Mouse (Mus musculus) embryonic facial prominence, embryonic 15.5 days (tissue): ENCODE results near the gene Mfap5. TPM values are rescaled to one million over a fixed set of nuclear protein-coding genes. Genes with fewer than 3 reads are reported as not detected.
"Not testable (repeated sequence)": the region's sequence is repeated elsewhere in the genome, so short reads cannot be mapped to it uniquely, and the experiment has no call there.

ENCODE experiments used
- ATAC-seq: fragments of 200-750 bp; cut with Nextera tagmentation; 2 replicates; pipeline ENCODE4 v1.8.0; 2017; ENCODE audit warnings: low read depth, moderate TSS enrichment; ENCODE audit not compliant: insufficient number of reproducible peaks, low FRiP score, low TSS enrichment
- H3K27ac ChIP-seq: fragments of 300-500 bp; sonication (generic); replicated peaks from 2 replicates; pipeline ENCODE4 v1.5.1; 2015; ENCODE audit warnings: mild to moderate bottlenecking, inconsistent platforms
- H3K27me3 ChIP-seq: fragments of 300-500 bp; sonication (generic); 2 replicates; pipeline ENCODE4 v1.6.1; 2015; ENCODE audit warnings: inconsistent platforms
- H3K36me3 ChIP-seq: fragments of 300-500 bp; sonication (generic); 2 replicates; pipeline ENCODE4 v1.6.1; 2015; ENCODE audit warnings: mild to moderate bottlenecking, inconsistent platforms
- H3K4me1 ChIP-seq: fragments of 300-500 bp; sonication (generic); 2 replicates; pipeline ENCODE4 v1.6.1; 2015; ENCODE audit warnings: inconsistent platforms
- H3K4me2 ChIP-seq: fragments of 300-500 bp; sonication (generic); replicated peaks from 2 replicates; pipeline ENCODE4 v1.6.1; 2015; ENCODE audit warnings: mild to moderate bottlenecking, inconsistent platforms
- H3K4me3 ChIP-seq: fragments of 300-500 bp; sonication (generic); replicated peaks from 2 replicates; pipeline ENCODE4 v1.5.1; 2015; ENCODE audit warnings: mild to moderate bottlenecking, inconsistent platforms
- H3K9ac ChIP-seq: fragments of 300-500 bp; sonication (generic); 2 replicates; pipeline ENCODE4 v1.6.1; 2015; ENCODE audit warnings: inconsistent platforms
- H3K9me3 ChIP-seq: fragments of 300-500 bp; sonication (generic); replicated peaks from 2 replicates; pipeline ENCODE4 v1.6.1; 2016; ENCODE audit warnings: inconsistent platforms
- WGBS: fragments of 180-500 bp; shearing (Covaris S2); methylation state at CpG from one replicate; pipeline ENCODE4 v1.1.7; 2015; 5-methylcytosine and 5-hydroxymethylcytosine counted together
- polyA plus RNA-seq: library from polyadenylated mRNA; unstranded; fragments of >200 nt; fragmentation: Nextera tagmentation; extraction: Ambion mirVana; gene quantifications from 2 replicates; pipeline ENCODE4 v1.2.1, GENCODE M21; 2015

Gene Mfap5
- polyA plus RNA-seq, result 25.7 and 28.4 TPM in 2 replicates

DNA sequence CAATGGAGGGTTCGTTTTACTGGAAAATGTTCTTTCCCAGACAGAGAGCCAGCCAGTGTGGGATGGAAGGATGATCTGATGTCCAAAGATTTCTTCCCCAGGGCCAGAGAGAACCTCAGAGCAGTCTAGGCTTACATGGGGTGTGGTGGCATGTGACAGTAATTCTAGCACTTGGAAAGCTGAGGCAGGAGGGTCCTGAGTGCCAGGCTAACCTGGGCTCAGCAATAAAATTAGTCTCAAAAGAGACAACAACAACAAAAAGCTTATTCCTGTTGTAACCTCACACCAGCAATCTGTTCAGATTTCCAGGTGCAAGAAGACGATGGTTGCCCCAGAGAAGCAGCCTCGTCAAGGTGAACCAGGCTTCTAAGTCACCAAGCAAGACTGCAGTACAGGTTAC lies at the start of gene Mfap5:
Mfap5 (plus strand) TSS at position 301 of the 400 bp plus-strand sequence.
- Histone ChIP-seq H3K27ac (no peak within 1 kb of the TSS), H3K4me2 (no peak within 1 kb of the TSS), H3K9me3 (no peaks in the 10 kb centered on the region), H3K4me1 (no peaks in the 10 kb centered on the region), H3K9ac (no peak within 1 kb of the TSS), H3K4me3 (no peak within 1 kb of the TSS), H3K27me3 (no peaks in the 10 kb centered on the region), H3K36me3 (no peaks in the 10 kb centered on the region)
- no peak for ATAC-seq
- 81% methylated on average over 3 of the region's 3 CpGs for WGBS

DNA sequence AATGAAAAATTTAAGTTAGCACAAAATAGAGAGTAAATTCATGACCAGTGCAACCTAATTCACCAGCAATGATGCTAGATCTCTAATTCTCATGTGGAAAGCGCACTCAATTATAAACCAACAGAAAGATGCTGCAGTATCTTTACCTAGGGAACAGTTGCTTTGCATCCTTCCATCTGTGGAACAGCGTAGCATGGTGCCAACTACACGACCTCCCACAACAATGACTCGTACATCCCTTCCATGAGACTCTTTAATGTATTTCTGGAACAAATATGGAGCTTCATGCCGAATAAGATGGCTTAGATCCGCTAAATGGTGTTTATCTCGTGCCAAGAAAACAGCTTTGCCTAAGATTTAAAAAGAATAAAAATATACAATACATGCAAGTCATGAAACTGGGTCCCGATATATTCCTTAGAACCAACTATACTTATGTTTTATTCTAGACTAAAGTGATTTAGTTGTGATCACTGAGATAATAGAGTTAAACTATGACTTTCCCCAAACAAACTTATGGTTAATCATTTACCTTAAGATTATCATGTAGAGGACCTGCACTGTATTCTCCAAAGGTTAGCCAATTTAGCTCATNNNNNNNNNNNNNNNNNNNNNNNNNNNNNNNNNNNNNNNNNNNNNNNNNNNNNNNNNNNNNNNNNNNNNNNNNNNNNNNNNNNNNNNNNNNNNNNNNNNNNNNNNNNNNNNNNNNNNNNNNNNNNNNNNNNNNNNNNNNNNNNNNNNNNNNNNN lies 46.5 kb upstream of the Mfap5 start:
- Histone ChIP-seq H3K4me3 (no peak overlapping the region), H3K27me3 (no peaks in the 10 kb centered on the region), H3K9ac (no peak overlapping the region), H3K4me1 (no peaks in the 10 kb centered on the region), H3K27ac (no peak overlapping the region), H3K9me3 (no peaks in the 10 kb centered on the region), H3K4me2 (no peak overlapping the region), H3K36me3 (peaks cover 9% of the 10 kb centered on the region; the same call in 1 of the 2 replicates)
- no peak for ATAC-seq
- 87% methylated on average over 8 of the region's 8 CpGs for WGBS

GRCm38 (mm10) chr6:122466092-122466713 lies 39.4 kb upstream of the Mfap5 start:
- no peak overlapping the region for H3K4me3 ChIP-seq
- no peak overlapping the region for H3K9ac ChIP-seq
- H3K4me2 ChIP-seq, result no peak overlapping the region
- 94% methylated on average over 3 of the region's 3 CpGs for WGBS
- no peak for ATAC-seq
- H3K9me3 ChIP-seq, result no peaks in the 10 kb centered on the region
- H3K27me3 ChIP-seq, result no peaks in the 10 kb centered on the region
- H3K27ac ChIP-seq, result no peak overlapping the region
- H3K4me1 ChIP-seq, result no peaks in the 10 kb centered on the region
- H3K36me3 ChIP-seq, result peaks cover 5% of the 10 kb centered on the region; the same call in 1 of the 2 replicates

GRCm38 (mm10) chr6:122469030-122469640 lies 36.5 kb upstream of the Mfap5 start:
- no peak overlapping the region for H3K9ac ChIP-seq
- no peak for ATAC-seq
- no peak overlapping the region for H3K4me2 ChIP-seq
- no peaks in the 10 kb centered on the region for H3K9me3 ChIP-seq
- H3K36me3 ChIP-seq, result no peaks in the 10 kb centered on the region
- 89% methylated on average over 15 of the region's 15 CpGs for WGBS
- H3K27ac ChIP-seq, result no peak overlapping the region
- H3K4me3 ChIP-seq, result no peak overlapping the region
- no peaks in the 10 kb centered on the region for H3K27me3 ChIP-seq
- no peaks in the 10 kb centered on the region for H3K4me1 ChIP-seq

GRCm38 (mm10) chr6:122470240-122470639 lies 35.4 kb upstream of the Mfap5 start:
- Histone ChIP-seq H3K27me3 (no peaks in the 10 kb centered on the region), H3K4me3 (no peak overlapping the region), H3K4me2 (no peak overlapping the region), H3K4me1 (no peaks in the 10 kb centered on the region), H3K9ac (no peak overlapping the region), H3K27ac (no peak overlapping the region), H3K9me3 (no peaks in the 10 kb centered on the region), H3K36me3 (no peaks in the 10 kb centered on the region)
- WGBS, result 93% methylated on average over 2 of the region's 2 CpGs
- no peak for ATAC-seq

DNA sequence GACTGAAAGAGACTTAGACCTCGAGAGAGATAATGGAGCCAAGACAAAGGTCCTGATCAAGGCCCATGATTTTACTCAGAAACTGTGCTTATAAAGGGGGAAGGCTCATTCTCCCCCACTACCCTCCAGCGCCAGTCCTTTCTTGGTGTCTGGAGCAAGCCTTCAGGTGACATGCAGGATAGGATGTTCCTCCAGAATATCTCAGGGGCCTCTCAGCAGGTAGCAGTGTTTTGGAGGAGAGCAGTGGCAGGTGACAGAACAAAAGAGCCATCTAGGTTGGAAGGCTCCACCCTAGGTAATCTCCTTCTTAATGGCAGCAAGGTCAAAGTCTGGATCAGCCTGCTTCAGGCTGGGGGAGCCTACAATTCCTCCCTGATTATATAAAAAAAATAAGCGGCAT lies 34.2 kb upstream of the Mfap5 start:
- H3K36me3 ChIP-seq, H3K4me3 ChIP-seq, H3K27ac ChIP-seq, ATAC-seq, H3K4me2 ChIP-seq, H3K27me3 ChIP-seq, H3K9ac ChIP-seq, H3K4me1 ChIP-seq, H3K9me3 ChIP-seq: not testable (repeated sequence)
- WGBS, result 91% methylated on average over 3 of the region's 3 CpGs

DNA sequence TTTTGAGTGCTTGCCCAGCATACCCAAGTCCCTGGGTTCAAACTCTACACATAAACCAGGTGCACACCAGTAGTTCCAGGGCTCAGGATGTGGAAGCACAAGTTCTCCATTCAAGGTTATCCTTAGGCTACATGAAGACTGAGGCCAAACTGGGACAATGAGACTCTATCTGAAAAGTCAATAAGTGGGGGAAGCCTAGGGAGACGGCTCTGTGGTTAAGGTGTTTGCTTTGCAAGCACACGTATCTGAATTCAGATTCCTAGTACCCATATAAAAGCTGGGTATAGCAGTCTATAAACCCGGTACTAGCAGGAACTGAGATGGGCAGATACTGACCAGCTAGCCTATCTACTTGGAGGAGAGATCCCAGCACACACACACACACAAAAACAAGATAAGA lies 27.6 kb upstream of the Mfap5 start:
- H3K27ac ChIP-seq, result no peak overlapping the region
- H3K9me3 ChIP-seq, result no peaks in the 10 kb centered on the region
- no peaks in the 10 kb centered on the region for H3K4me1 ChIP-seq
- no peaks in the 10 kb centered on the region for H3K27me3 ChIP-seq
- no peak overlapping the region for H3K4me2 ChIP-seq
- no peak overlapping the region for H3K9ac ChIP-seq
- no peak overlapping the region for H3K4me3 ChIP-seq
- no peak for ATAC-seq
- WGBS, result 85% methylated on average over 3 of the region's 3 CpGs
- no peaks in the 10 kb centered on the region for H3K36me3 ChIP-seq

DNA sequence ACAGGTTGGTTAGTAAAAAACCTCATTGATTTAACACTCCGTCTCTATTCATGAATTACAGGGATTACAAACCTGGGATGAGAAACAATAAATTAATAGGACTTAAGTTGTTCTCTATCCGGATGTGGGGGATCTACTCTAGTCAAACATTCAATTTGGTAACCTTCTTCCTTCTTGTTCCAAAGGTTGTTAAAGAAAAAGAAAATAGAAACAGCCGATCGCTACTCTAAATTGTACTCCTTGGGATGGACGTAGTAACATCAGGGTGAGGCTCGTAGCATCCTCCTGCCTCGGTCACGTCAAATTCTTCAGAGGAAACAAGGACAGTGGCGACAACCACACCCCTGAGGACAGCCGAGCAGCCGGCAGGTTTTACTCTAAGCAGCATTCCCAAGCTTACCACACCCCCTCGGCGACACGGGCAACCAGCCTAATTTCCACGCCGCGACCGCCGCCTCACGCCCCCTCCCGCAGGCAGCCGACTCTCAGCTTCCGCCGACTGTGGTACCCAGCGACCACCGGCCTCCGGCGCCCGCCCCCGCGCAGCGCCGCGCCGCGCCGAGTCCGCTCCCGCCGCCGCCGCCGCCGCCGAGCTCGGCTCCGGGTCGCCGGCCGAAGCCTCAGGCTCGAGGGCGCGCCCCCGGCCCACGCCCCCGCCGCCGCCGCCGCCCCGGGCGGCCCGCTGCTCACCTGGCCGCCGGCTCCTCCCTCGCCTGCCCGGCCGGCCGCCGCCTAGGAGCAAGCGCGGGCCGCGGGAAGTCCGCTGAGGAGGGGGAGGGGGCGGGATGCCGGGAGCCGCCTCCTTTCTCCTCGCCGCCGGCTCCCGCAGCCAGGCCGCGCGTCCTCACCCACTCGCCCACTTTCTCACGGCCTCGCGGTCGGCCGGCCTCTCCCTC lies 20.0 kb upstream of the Mfap5 start:
- Histone ChIP-seq H3K27me3 (no peaks in the 10 kb centered on the region), H3K9me3 (no peaks in the 10 kb centered on the region), H3K4me1 (0 out of 2 replicates have a peak, but pooled peaks cover 4% of the 10 kb centered on the region), H3K36me3 (no peaks in the 10 kb centered on the region), H3K9ac (peak overlapping the region; percentile 47), H3K4me3 (peak overlapping the region; percentile 71), H3K27ac (no peak overlapping the region; the same call in 1 of the 2 replicates), H3K4me2 (peak overlapping the region; percentile 85)
- WGBS, result 2% methylated on average over 66 of the region's 91 CpGs
- ATAC-seq, result peak; percentile 55

GRCm38 (mm10) chr6:122486297-122487117 lies 19.1 kb upstream of the Mfap5 start:
- Histone ChIP-seq H3K9ac (peak overlapping the region; percentile 47), H3K9me3 (no peaks in the 10 kb centered on the region), H3K27ac (peak overlapping the region; percentile 22), H3K4me2 (peak overlapping the region; percentile 85), H3K36me3 (no peaks in the 10 kb centered on the region), H3K27me3 (peaks cover 2% of the 10 kb centered on the region; the same call in 1 of the 2 replicates), H3K4me1 (peaks cover 8% of the 10 kb centered on the region; the same call in 1 of the 2 replicates), H3K4me3 (peak overlapping the region; percentile 71)
- under 1% methylated on average over 91 of the region's 111 CpGs for WGBS
- ATAC-seq, result peak; percentile 86

DNA sequence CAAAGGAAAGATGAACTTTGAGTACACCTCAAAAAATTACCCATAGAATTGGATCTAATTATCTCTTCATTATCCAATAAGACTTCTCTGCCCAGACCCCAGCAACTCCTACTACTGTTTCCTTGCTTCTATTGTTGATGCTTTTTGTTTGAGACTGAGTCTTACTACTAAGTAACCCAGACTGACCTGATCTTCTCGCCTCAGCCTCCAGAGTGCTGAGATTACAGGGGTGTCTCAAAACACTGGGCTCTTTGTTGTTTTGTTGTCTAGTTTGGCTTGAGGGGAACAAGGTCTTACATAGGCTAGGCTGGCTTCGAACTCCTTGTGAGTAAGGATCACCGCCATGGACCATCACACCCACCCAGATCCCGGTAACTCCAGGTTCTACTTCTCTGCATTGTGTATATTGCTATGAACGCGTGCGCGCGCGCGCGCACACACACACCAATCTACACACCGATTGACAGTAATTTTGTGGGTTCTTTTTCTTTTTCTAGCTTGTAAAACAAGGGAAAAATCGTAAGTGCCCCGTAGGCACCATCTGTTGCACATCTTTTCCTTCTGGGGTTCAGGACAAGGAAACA lies 14.6 kb upstream of the Mfap5 start:
- ATAC-seq, result no peak
- peaks cover 16% of the 10 kb centered on the region; the same call in 1 of the 2 replicates for H3K27me3 ChIP-seq
- 27% methylated on average over 15 of the region's 15 CpGs for WGBS
- peak overlapping the region; percentile 68 for H3K4me2 ChIP-seq
- peaks cover 38% of the 10 kb centered on the region for H3K4me1 ChIP-seq
- H3K4me3 ChIP-seq, result peak overlapping the region; percentile 45
- H3K36me3 ChIP-seq, result no peaks in the 10 kb centered on the region
- H3K9ac ChIP-seq, result peak overlapping the region; percentile 23
- H3K27ac ChIP-seq, result peak overlapping the region; percentile 68; the same call in 1 of the 2 replicates
- H3K9me3 ChIP-seq, result no peaks in the 10 kb centered on the region
